Mouse (Mus musculus) macrophage (primary cell): ENCODE data around the gene Gm6904. TPM values are rescaled to one million over a fixed set of nuclear protein-coding genes. Genes with fewer than 3 reads are reported as not detected.

Experiments
- H3K27ac ChIP-seq: fragments of 350-480 bp; formaldehyde crosslinking; 2 replicates; pipeline ENCODE4 v1.9.0; 2021
- H3K36me3 ChIP-seq: fragments of 350-480 bp; formaldehyde crosslinking; 2 replicates; pipeline ENCODE4 v1.9.0; 2021; ENCODE audit errors: inconsistent target
- H3K4me3 ChIP-seq: fragments of 350-480 bp; formaldehyde crosslinking; 2 replicates; pipeline ENCODE4 v1.9.0; 2021; ENCODE audit errors: inconsistent target
- H3K79me2 ChIP-seq: fragments of 350-480 bp; formaldehyde crosslinking; 2 replicates; pipeline ENCODE4 v1.9.0; 2021; ENCODE audit errors: inconsistent target
- WGBS: methylation state at CpG from one replicate; pipeline ENCODE4 v1.1.7; 2026; ENCODE audit warnings: inconsistent platforms; ENCODE audit not compliant: missing documents; 5-methylcytosine and 5-hydroxymethylcytosine counted together
- polyA plus RNA-seq: library from polyadenylated mRNA; stranded (reverse); fragments of 250-400 nt; gene quantifications from 3 replicates; pipeline ENCODE4 v1.2.4, GENCODE M21; 2018; ENCODE audit warnings: inconsistent platforms

The Gm6904 gene
- polyA plus RNA-seq, 1 experiment from 2014 or later: 0.98 TPM

DNA sequence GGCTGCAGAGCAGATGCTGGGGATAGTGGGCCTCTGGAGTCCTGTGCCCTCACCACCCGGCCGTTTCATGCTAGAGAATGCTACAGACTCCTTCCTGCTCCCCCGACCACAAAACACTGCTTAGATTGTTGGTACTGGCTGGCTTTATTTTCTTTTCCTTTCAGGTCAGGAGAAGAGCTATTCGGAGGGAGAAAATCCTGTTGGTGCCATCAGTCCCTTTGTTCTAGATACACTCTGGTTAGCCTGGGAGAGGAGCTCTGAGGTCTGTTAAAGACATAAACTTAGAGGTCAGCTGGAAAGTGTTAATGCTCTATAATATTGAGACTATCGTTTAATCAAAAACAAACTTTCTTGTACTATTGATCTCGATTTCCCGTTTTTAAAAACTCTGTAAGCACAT, 54.6 kb downstream of the Gm6904 start:
- H3K4me3 ChIP-seq: no peak overlapping the region
- H3K36me3 ChIP-seq: peaks cover 1% of the 10 kb centered on the region; the same call in 1 of the 2 replicates
- H3K79me2 ChIP-seq: peaks cover 71% of the 10 kb centered on the region
- no peak overlapping the region for H3K27ac ChIP-seq
- 84% methylated on average over 7 of the region's 7 CpGs for WGBS

DNA sequence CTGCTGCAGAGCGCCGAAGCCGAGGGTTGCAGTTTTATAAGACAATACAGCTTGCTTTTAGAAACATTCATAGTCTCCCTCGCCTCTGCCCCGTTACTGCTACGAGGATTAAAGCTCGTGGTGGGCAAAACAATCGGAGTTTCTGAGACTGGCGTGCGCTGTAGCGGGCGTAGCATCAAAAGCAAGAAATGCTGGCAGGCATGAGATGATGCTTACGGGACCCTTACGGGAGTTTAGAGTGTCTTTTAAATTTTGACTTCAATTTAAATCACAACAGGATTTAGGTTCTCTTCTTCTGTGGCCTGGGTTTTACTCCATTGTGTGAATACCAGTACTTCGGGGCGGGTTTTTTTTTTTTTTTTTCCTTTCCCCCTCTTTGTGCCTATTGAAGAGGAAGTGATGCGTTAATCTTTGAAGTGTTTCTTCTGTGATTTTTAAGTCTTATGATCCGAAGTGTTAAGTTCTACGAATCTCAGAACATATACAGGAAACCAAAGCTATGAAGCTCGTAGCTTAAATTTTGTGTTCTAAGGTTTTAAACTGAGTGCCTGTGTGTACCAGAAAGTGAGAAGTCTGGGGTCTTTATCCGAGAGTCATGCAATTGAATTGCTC, 58.3 kb downstream of the Gm6904 start:
- H3K79me2 ChIP-seq: peaks cover 49% of the 10 kb centered on the region
- H3K27ac ChIP-seq: no peak overlapping the region
- WGBS: 6% methylated on average over 21 of the region's 21 CpGs
- H3K4me3 ChIP-seq: peak overlapping the region; percentile 84
- H3K36me3 ChIP-seq: no peaks in the 10 kb centered on the region

DNA sequence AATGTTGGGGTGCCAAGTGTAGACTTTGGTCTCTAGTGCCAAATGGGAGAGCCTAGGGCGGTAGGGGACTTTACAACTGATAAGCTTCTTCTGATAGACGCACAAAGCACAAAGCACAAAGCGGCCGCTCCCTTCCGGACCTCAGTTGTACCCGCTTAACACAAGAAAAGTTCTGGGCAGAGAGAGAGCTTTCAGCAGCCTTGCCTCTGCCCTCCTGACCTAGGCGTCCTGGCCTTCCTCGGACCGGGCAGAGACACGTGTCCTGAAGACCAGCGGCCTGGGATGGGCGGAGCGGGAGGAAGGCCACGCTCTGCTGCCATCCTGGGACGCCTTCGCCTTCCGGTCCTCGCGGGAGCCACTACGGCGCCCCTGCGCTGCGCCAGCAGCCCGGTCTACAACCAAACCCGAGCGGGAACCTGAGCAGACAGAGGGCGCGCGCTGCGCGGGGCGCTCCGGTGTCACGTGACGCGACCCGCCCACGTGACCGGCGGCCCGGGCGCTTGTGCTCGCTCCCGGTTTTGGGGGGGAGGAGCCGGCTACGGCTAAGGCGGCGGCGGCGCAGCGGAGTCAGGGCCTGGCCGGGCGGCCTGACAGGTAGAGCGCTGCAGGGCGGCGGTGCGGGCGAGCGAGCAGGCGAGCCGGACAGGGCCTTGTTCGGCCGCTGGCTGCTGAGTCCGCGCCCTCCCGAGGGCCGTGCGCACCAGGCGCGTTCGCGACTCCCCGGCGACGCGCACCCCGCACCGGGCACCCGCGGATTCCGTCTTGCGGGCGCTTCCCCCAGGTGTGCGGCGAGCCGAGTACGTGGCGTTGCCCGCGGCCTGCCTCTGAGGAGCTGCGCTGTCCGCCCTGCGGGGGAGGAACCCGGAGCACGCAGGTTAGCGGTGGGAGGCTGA, 59.1 kb downstream of the Gm6904 start, which contains the start of gene Rcbtb1:
Gene Rcbtb1, plus strand, starts transcription at position 499 of the 893 bp plus-strand sequence.
- Histone ChIP-seq H3K79me2 (peaks cover 42% of the 10 kb centered on the region), H3K36me3 (no peaks in the 10 kb centered on the region), H3K27ac (no peak within 1 kb of the TSS), H3K4me3 (peak within 1 kb of the TSS; percentile 84)
- 2% methylated on average over 82 of the region's 96 CpGs for WGBS

Other genes with a start within 250 kb of the Gm6904 start
- not detected in 3 replicates for gene 1700129C05Rik, start 117.3 kb downstream of the Gm6904 start, polyA plus RNA-seq
- gene Gm5142, start 81.5 kb downstream of the Gm6904 start, polyA plus RNA-seq: not detected in 3 replicates
- 15.1 to 19.6 TPM (median 16.3 TPM) in 3 replicates for gene Rcbtb1, start 59.0 kb downstream of the Gm6904 start, polyA plus RNA-seq
- 5.3 to 18.6 TPM (median 6.0 TPM) in 3 replicates for gene Phf11a, start 37.3 kb upstream of the Gm6904 start, polyA plus RNA-seq
- gene Phf11b, start 81.1 kb upstream of the Gm6904 start, polyA plus RNA-seq: 40.6 to 112 TPM (median 69.1 TPM) in 3 replicates
- gene Phf11d, start 105.3 kb upstream of the Gm6904 start, polyA plus RNA-seq: 37.8 to 71.1 TPM (median 49.5 TPM) in 3 replicates
- gene Phf11c, start 135.2 kb upstream of the Gm6904 start, polyA plus RNA-seq: 0.56 to 2.1 TPM (median 0.87 TPM) in 3 replicates
- 8.8 to 17.9 TPM (median 10.0 TPM) in 3 replicates for gene Setdb2, start 180.7 kb upstream of the Gm6904 start, polyA plus RNA-seq
- 25.1 to 26.2 TPM (median 26.0 TPM) in 3 replicates for gene Cab39l, start 180.8 kb upstream of the Gm6904 start, polyA plus RNA-seq